Mouse (Mus musculus): ENCODE data around the gene Sema4b.

The Sema4b gene

GRCm38 (mm10) chr7:80184968-80185367 lies 1.7 kb upstream of the Sema4b start:
- TF ChIP-seq GATA4 (IDR thresholded peaks at IDR 0.05; ENCODE audit: insufficient replicate concordance, low read length): peak; percentile 85

GRCm38 (mm10) chr7:80186021-80186420 lies 620 bp upstream of the Sema4b start:
- TF ChIP-seq GATA4 (IDR thresholded peaks at IDR 0.05; ENCODE audit: insufficient replicate concordance, low read length): peak; percentile 98

- no peak for TF ChIP-seq GATA4 (IDR thresholded peaks at IDR 0.05; ENCODE audit: insufficient replicate concordance, low read length)
Observed at GRCm38 (mm10) chr7:80187501-80187900, 860 bp downstream of the Sema4b start.

GRCm38 (mm10) chr7:80188579-80189125 lies 2.0 kb downstream of the Sema4b start:
- no peak for TF ChIP-seq GATA4 (IDR thresholded peaks at IDR 0.05; ENCODE audit: insufficient replicate concordance, low read length)

- TF ChIP-seq GATA4 (IDR thresholded peaks at IDR 0.05; ENCODE audit: insufficient replicate concordance, low read length): no peak
Observed at GRCm38 (mm10) chr7:80189147-80189933, 2.7 kb downstream of the Sema4b start.

- no peak for TF ChIP-seq GATA4 (IDR thresholded peaks at IDR 0.05; ENCODE audit: insufficient replicate concordance, low read length)
Observed at GRCm38 (mm10) chr7:80191455-80191854, 4.8 kb downstream of the Sema4b start.

GRCm38 (mm10) chr7:80192226-80193061 lies 5.8 kb downstream of the Sema4b start:
- TF ChIP-seq GATA4 (IDR thresholded peaks at IDR 0.05; ENCODE audit: insufficient replicate concordance, low read length): 0 out of 2 replicates have a peak, but pooled peaks have one; percentile 7

GRCm38 (mm10) chr7:80193941-80194739 lies 7.5 kb downstream of the Sema4b start:
- TF ChIP-seq GATA4 (IDR thresholded peaks at IDR 0.05; ENCODE audit: insufficient replicate concordance, low read length): no peak

GRCm38 (mm10) chr7:80195146-80195545 lies 8.5 kb downstream of the Sema4b start:
- no peak for TF ChIP-seq GATA4 (IDR thresholded peaks at IDR 0.05; ENCODE audit: insufficient replicate concordance, low read length)

GRCm38 (mm10) chr7:80195576-80196263 lies 9.1 kb downstream of the Sema4b start:
- TF ChIP-seq GATA4 (IDR thresholded peaks at IDR 0.05; ENCODE audit: insufficient replicate concordance, low read length): peak; percentile 88

- TF ChIP-seq GATA4 (IDR thresholded peaks at IDR 0.05; ENCODE audit: insufficient replicate concordance, low read length): no peak
Observed at GRCm38 (mm10) chr7:80197371-80197770, 10.7 kb downstream of the Sema4b start.

- TF ChIP-seq GATA4 (IDR thresholded peaks at IDR 0.05; ENCODE audit: insufficient replicate concordance, low read length): peak; percentile 19; the same call in 1 of the 2 replicates
Observed at GRCm38 (mm10) chr7:80197941-80198778, 11.5 kb downstream of the Sema4b start.

- TF ChIP-seq GATA4 (IDR thresholded peaks at IDR 0.05; ENCODE audit: insufficient replicate concordance, low read length): no peak
Observed at GRCm38 (mm10) chr7:80198863-80199262, 12.2 kb downstream of the Sema4b start.
